Mouse (Mus musculus): Measurements from ENCODE around the gene Rab21. TPM values are rescaled to one million over a fixed set of nuclear protein-coding genes. Genes with fewer than 3 reads are reported as not detected.
A peak's percentile ranks its signal among the peaks of the same experiment; 100 is the strongest.

The Rab21 gene
- polyA plus RNA-seq, 1 experiment from 2014 or later = 13.4 TPM

- no peaks in the 10 kb centered on the region for H3K27me3 ChIP-seq (ENCODE audit: control insufficient read depth, insufficient read depth, low read length)
- DNase-seq (ENCODE audit: low spot score) = no peak
- no peaks in the 10 kb centered on the region for H3K36me3 ChIP-seq (replicated peaks; ENCODE audit: control insufficient read depth, insufficient read depth)
- H3K27ac ChIP-seq = no peak overlapping the region
- H3K9ac ChIP-seq = peak overlapping the region; percentile 75
- peak overlapping the region; percentile 56 for H3K4me2 ChIP-seq (replicated peaks)
- H3K4me1 ChIP-seq (replicated peaks; ENCODE audit: control insufficient read depth, insufficient read depth, low read length) = peaks cover 12% of the 10 kb centered on the region
- 38% methylated on average over 34 of the region's 38 CpGs for WGBS
- no peaks in the 10 kb centered on the region for H3K9me3 ChIP-seq (ENCODE audit: control insufficient read depth, low read length)
- H3K4me3 ChIP-seq (replicated peaks; ENCODE audit: low read length) = peak overlapping the region; percentile 83
- no peak for ATAC-seq (ENCODE audit: low FRiP score)
Observed at GRCm38 (mm10) chr10:115250235-115251087, 64.9 kb downstream of the Rab21 start.

GRCm38 (mm10) chr10:115248041-115248440, 67.4 kb downstream of the Rab21 start:
- WGBS = 29% methylated on average over 7 of the region's 7 CpGs
- H3K9me3 ChIP-seq (ENCODE audit: control insufficient read depth, low read length) = no peaks in the 10 kb centered on the region
- H3K27me3 ChIP-seq (ENCODE audit: control insufficient read depth, insufficient read depth, low read length) = no peaks in the 10 kb centered on the region
- no peak overlapping the region for H3K27ac ChIP-seq
- H3K9ac ChIP-seq = no peak overlapping the region
- no peaks in the 10 kb centered on the region for H3K36me3 ChIP-seq (replicated peaks; ENCODE audit: control insufficient read depth, insufficient read depth)
- ATAC-seq (ENCODE audit: low FRiP score) (no peak), DNase-seq (ENCODE audit: low spot score) (no peak)
- H3K4me1 ChIP-seq (replicated peaks; ENCODE audit: control insufficient read depth, insufficient read depth, low read length) = peaks cover 12% of the 10 kb centered on the region
- no peak overlapping the region for H3K4me3 ChIP-seq (replicated peaks; ENCODE audit: low read length)
- H3K4me2 ChIP-seq (replicated peaks) = no peak overlapping the region

GRCm38 (mm10) chr10:115245488-115245887, 69.9 kb downstream of the Rab21 start:
- H3K4me2 ChIP-seq (replicated peaks) = no peak overlapping the region
- WGBS = 96% methylated on average over 2 of the region's 2 CpGs
- no peaks in the 10 kb centered on the region for H3K27me3 ChIP-seq (ENCODE audit: control insufficient read depth, insufficient read depth, low read length)
- no peaks in the 10 kb centered on the region for H3K36me3 ChIP-seq (replicated peaks; ENCODE audit: control insufficient read depth, insufficient read depth)
- no peaks in the 10 kb centered on the region for H3K9me3 ChIP-seq (ENCODE audit: control insufficient read depth, low read length)
- no peak overlapping the region for H3K9ac ChIP-seq
- DNase-seq (ENCODE audit: low spot score) (no peak), ATAC-seq (ENCODE audit: low FRiP score) (no peak)
- peaks cover 7% of the 10 kb centered on the region; the same call in 1 of the 2 replicates for H3K4me1 ChIP-seq (replicated peaks; ENCODE audit: control insufficient read depth, insufficient read depth, low read length)
- no peak overlapping the region for H3K27ac ChIP-seq
- no peak overlapping the region for H3K4me3 ChIP-seq (replicated peaks; ENCODE audit: low read length)

GRCm38 (mm10) chr10:115241082-115241595, 74.3 kb downstream of the Rab21 start:
- H3K27me3 ChIP-seq (ENCODE audit: control insufficient read depth, insufficient read depth, low read length) = no peaks in the 10 kb centered on the region
- H3K27ac ChIP-seq = no peak overlapping the region
- H3K9ac ChIP-seq = no peak overlapping the region
- no peaks in the 10 kb centered on the region for H3K4me1 ChIP-seq (replicated peaks; ENCODE audit: control insufficient read depth, insufficient read depth, low read length)
- H3K4me2 ChIP-seq (replicated peaks) = no peak overlapping the region
- no peaks in the 10 kb centered on the region for H3K9me3 ChIP-seq (ENCODE audit: control insufficient read depth, low read length)
- no peak overlapping the region for H3K4me3 ChIP-seq (replicated peaks; ENCODE audit: low read length)
- DNase-seq (ENCODE audit: low spot score) (no peak), ATAC-seq (ENCODE audit: low FRiP score) (no peak)
- peaks cover 32% of the 10 kb centered on the region for H3K36me3 ChIP-seq (replicated peaks; ENCODE audit: control insufficient read depth, insufficient read depth)
- WGBS = 86% methylated on average over 8 of the region's 8 CpGs

- Histone ChIP-seq H3K9ac (no peak overlapping the region), H3K4me3 (replicated peaks; ENCODE audit: low read length) (no peak overlapping the region), H3K36me3 (replicated peaks; ENCODE audit: control insufficient read depth, insufficient read depth) (peaks cover 36% of the 10 kb centered on the region), H3K27ac (no peak overlapping the region), H3K9me3 (ENCODE audit: control insufficient read depth, low read length) (no peaks in the 10 kb centered on the region), H3K4me2 (replicated peaks) (no peak overlapping the region), H3K4me1 (replicated peaks; ENCODE audit: control insufficient read depth, insufficient read depth, low read length) (no peaks in the 10 kb centered on the region), H3K27me3 (ENCODE audit: control insufficient read depth, insufficient read depth, low read length) (no peaks in the 10 kb centered on the region)
- no peak for DNase-seq (ENCODE audit: low spot score)
- ATAC-seq (ENCODE audit: low FRiP score) = no peak
- 88% methylated on average over 4 of the region's 4 CpGs for WGBS
Observed at GRCm38 (mm10) chr10:115237931-115238330, 77.5 kb downstream of the Rab21 start.

Other genes with a start within 250 kb of the Rab21 start
- 6.7 and 10.8 TPM in 2 replicates for gene Tph2, start 130.6 kb downstream of the Rab21 start, polyA plus RNA-seq (2014; fragmentation: Nextera tagmentation; extraction: Ambion mirVana)
- gene Tbc1d15, start 64.1 kb downstream of the Rab21 start, polyA plus RNA-seq (2014; fragmentation: Nextera tagmentation; extraction: Ambion mirVana) = 35.0 and 45.0 TPM in 2 replicates
- gene Tmem19, start 46.9 kb upstream of the Rab21 start, polyA plus RNA-seq (2014; fragmentation: Nextera tagmentation; extraction: Ambion mirVana) = 42.0 and 42.8 TPM in 2 replicates
- gene Thap2, start 68.8 kb upstream of the Rab21 start, polyA plus RNA-seq (2014; fragmentation: Nextera tagmentation; extraction: Ambion mirVana) = 16.5 and 16.6 TPM in 2 replicates
- 21.2 and 24.4 TPM in 2 replicates for gene Zfc3h1, start 69.4 kb upstream of the Rab21 start, polyA plus RNA-seq (2014; fragmentation: Nextera tagmentation; extraction: Ambion mirVana)